Mouse (Mus musculus): ENCODE measurements around the gene Smyd3.

DNA sequence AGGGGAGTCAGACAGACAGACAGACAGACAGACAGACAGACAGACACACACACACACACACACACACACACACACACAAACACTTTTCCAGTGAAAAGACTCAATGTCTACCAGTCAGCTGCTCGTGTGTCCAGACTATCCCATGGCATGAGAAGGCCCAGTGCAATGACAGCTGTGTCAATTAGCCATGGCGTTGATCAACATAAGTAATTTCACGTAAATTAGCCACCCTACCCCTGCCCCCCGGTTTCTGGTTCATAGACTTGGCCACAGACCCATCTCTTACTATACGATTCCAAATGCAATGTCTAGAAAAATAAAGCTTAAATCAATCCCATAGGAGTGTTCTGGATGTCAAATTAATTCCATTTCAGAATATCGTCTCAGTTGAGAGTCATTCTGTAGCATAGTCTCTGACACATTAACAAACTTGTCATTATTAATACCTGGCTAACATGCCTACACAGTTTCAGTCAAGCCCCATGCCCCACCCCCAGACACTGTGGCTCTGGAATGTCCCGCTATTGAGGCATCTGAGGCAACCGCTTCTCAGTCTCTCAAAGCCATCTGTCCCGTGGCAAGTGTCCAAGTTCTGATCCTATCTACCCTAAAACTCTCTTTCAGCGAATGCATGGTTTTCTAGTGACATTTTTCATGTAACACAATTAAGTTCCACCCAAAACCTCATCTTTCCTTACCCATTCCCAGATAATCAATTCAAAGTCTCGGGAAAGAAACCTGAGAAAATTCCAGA, 395.2 kb downstream of the Smyd3 start:
- no peak for TF ChIP-seq POLR2A (IDR thresholded peaks at IDR 0.05; ENCODE audit: insufficient read depth, low read depth, low read length)
- no peak for TF ChIP-seq CTCF (IDR thresholded peaks at IDR 0.05)
